Mouse (Mus musculus): ENCODE results near the gene Maf. TPM values are rescaled to one million over a fixed set of nuclear protein-coding genes. Genes with fewer than 3 reads are reported as not detected.

The Maf gene
- polyA plus RNA-seq, 1 experiment from 2014 or later, result 2.2 TPM

DNA sequence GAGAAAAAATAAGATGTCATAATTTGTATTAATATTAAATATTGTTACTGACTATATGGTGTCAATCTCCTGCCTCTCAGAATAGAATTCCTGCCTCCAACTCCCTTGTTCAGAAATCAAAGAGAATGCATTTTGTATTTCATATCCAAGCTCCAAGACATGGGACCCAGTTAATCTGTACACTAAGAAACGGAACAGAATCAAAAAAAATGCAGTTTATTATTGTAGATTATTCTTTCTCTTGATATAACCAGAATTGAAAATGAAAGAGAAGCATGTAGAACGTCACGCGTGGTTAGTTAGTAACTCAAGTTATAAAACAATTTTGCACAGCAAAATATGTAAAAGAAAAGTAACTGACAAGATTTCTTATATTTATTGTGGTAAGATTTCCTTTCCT, 4.5 kb downstream of the Maf start:
- H3K4me3 ChIP-seq (replicated peaks), result no peak overlapping the region
- H3K27ac ChIP-seq, result no peak overlapping the region
- H3K27me3 ChIP-seq, result peaks cover 39% of the 10 kb centered on the region
- no peaks in the 10 kb centered on the region for H3K36me3 ChIP-seq
- WGBS (ENCODE audit: insufficient replicate concordance), result 65% methylated on average over 4 of the region's 4 CpGs
- H3K4me1 ChIP-seq (replicated peaks), result 0 out of 2 replicates have a peak, but pooled peaks cover 2% of the 10 kb centered on the region
- H3K9ac ChIP-seq, result no peak overlapping the region
- H3K9me3 ChIP-seq (replicated peaks), result no peaks in the 10 kb centered on the region
- no peak overlapping the region for H3K4me2 ChIP-seq
- ATAC-seq (ENCODE audit: low read depth) (no peak), DNase-seq (no peak)

DNA sequence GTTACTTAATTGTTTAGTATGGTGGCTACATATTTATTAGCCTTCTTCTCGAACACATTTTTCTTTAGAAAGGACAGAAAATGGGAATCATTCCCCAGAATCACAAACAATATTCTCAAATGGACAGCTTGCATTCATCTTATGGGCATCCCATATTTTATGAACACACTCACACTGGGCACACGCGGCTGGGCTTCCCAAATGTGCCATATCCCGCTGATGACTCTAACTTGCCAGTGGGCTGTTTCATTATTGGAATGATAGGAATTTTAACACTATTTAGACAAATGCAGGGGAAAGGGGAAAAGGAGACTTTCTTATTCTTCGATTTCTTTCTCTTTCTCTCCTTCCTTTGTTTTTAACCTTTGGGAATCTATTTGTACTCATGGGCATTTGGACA, 6.6 kb downstream of the Maf start:
- no peak overlapping the region for H3K4me2 ChIP-seq
- ATAC-seq (ENCODE audit: low read depth), result no peak

GRCm38 (mm10) chr8:115699151-115699550, 8.4 kb downstream of the Maf start:
- DNase-seq, result no peak
- H3K4me1 ChIP-seq (replicated peaks), result no peaks in the 10 kb centered on the region
- no peaks in the 10 kb centered on the region for H3K9me3 ChIP-seq (replicated peaks)
- H3K4me2 ChIP-seq, result no peak overlapping the region
- no peaks in the 10 kb centered on the region for H3K36me3 ChIP-seq
- ATAC-seq (ENCODE audit: low read depth), result no peak
- no peak overlapping the region for H3K27ac ChIP-seq
- no peak overlapping the region for H3K9ac ChIP-seq
- H3K4me3 ChIP-seq (replicated peaks), result no peak overlapping the region
- H3K27me3 ChIP-seq, result no peaks in the 10 kb centered on the region; the same call in 1 of the 2 replicates
- 42% methylated on average over 5 of the region's 5 CpGs for WGBS (ENCODE audit: insufficient replicate concordance)

More for the DNA sequence above, 6.6 kb downstream of the Maf start:
- peaks cover 18% of the 10 kb centered on the region for H3K27me3 ChIP-seq
- no peak for DNase-seq
- H3K4me3 ChIP-seq (replicated peaks), result no peak overlapping the region
- H3K9me3 ChIP-seq (replicated peaks), result no peaks in the 10 kb centered on the region
- H3K27ac ChIP-seq, result no peak overlapping the region
- WGBS (ENCODE audit: insufficient replicate concordance), result 67% methylated on average over 5 of the region's 5 CpGs
- no peaks in the 10 kb centered on the region for H3K4me1 ChIP-seq (replicated peaks)
- no peaks in the 10 kb centered on the region for H3K36me3 ChIP-seq
- no peak overlapping the region for H3K9ac ChIP-seq

- no peak overlapping the region for H3K4me3 ChIP-seq (replicated peaks)
- WGBS (ENCODE audit: insufficient replicate concordance), result 44% methylated on average over 3 of the region's 3 CpGs
- no peaks in the 10 kb centered on the region for H3K36me3 ChIP-seq
- no peak for DNase-seq
- no peaks in the 10 kb centered on the region for H3K9me3 ChIP-seq (replicated peaks)
- no peak overlapping the region for H3K27ac ChIP-seq
- no peaks in the 10 kb centered on the region for H3K27me3 ChIP-seq
- no peak overlapping the region for H3K4me2 ChIP-seq
- no peak for ATAC-seq (ENCODE audit: low read depth)
- H3K9ac ChIP-seq, result no peak overlapping the region
- H3K4me1 ChIP-seq (replicated peaks), result no peaks in the 10 kb centered on the region
Observed at GRCm38 (mm10) chr8:115697410-115697809, 10.2 kb downstream of the Maf start.

- no peak overlapping the region for H3K27ac ChIP-seq
- WGBS (ENCODE audit: insufficient replicate concordance), result 55% methylated on average over 4 of the region's 4 CpGs
- no peaks in the 10 kb centered on the region for H3K36me3 ChIP-seq
- no peaks in the 10 kb centered on the region for H3K4me1 ChIP-seq (replicated peaks)
- no peaks in the 10 kb centered on the region for H3K9me3 ChIP-seq (replicated peaks)
- H3K4me3 ChIP-seq (replicated peaks), result no peak overlapping the region
- H3K4me2 ChIP-seq, result no peak overlapping the region
- DNase-seq (no peak), ATAC-seq (ENCODE audit: low read depth) (no peak)
- no peaks in the 10 kb centered on the region for H3K27me3 ChIP-seq
- no peak overlapping the region for H3K9ac ChIP-seq
Observed at GRCm38 (mm10) chr8:115696661-115697060, 10.9 kb downstream of the Maf start.

GRCm38 (mm10) chr8:115687349-115687748, 20.2 kb downstream of the Maf start:
- no peaks in the 10 kb centered on the region for H3K4me1 ChIP-seq (replicated peaks)
- WGBS (ENCODE audit: insufficient replicate concordance), result 60% methylated on average over 9 of the region's 9 CpGs
- no peaks in the 10 kb centered on the region for H3K36me3 ChIP-seq
- H3K9ac ChIP-seq, result no peak overlapping the region
- H3K27ac ChIP-seq, result no peak overlapping the region
- ATAC-seq (ENCODE audit: low read depth), result no peak
- no peak overlapping the region for H3K4me2 ChIP-seq
- DNase-seq, result no peak
- H3K27me3 ChIP-seq, result no peaks in the 10 kb centered on the region
- no peak overlapping the region for H3K4me3 ChIP-seq (replicated peaks)
- no peaks in the 10 kb centered on the region for H3K9me3 ChIP-seq (replicated peaks)

- H3K4me1 ChIP-seq (replicated peaks), result no peaks in the 10 kb centered on the region
- H3K9me3 ChIP-seq (replicated peaks), result no peaks in the 10 kb centered on the region
- H3K9ac ChIP-seq, result no peak overlapping the region
- no peaks in the 10 kb centered on the region for H3K27me3 ChIP-seq
- no peak overlapping the region for H3K27ac ChIP-seq
- no peak overlapping the region for H3K4me3 ChIP-seq (replicated peaks)
- WGBS (ENCODE audit: insufficient replicate concordance), result 58% methylated on average over 7 of the region's 7 CpGs
- ATAC-seq (ENCODE audit: low read depth), result no peak
- no peak overlapping the region for H3K4me2 ChIP-seq
- DNase-seq, result no peak
- no peaks in the 10 kb centered on the region for H3K36me3 ChIP-seq
Observed at GRCm38 (mm10) chr8:115683309-115683708, 24.3 kb downstream of the Maf start.

- WGBS (ENCODE audit: insufficient replicate concordance), result 55% methylated on average over 7 of the region's 7 CpGs
- H3K4me1 ChIP-seq (replicated peaks), result no peaks in the 10 kb centered on the region
- H3K27me3 ChIP-seq, result no peaks in the 10 kb centered on the region
- H3K9ac ChIP-seq, result no peak overlapping the region
- H3K36me3 ChIP-seq, result no peaks in the 10 kb centered on the region
- H3K4me2 ChIP-seq, result no peak overlapping the region
- H3K27ac ChIP-seq, result no peak overlapping the region
- DNase-seq, result no peak
- no peak for ATAC-seq (ENCODE audit: low read depth)
- no peak overlapping the region for H3K4me3 ChIP-seq (replicated peaks)
- H3K9me3 ChIP-seq (replicated peaks), result no peaks in the 10 kb centered on the region
Observed at GRCm38 (mm10) chr8:115679539-115679938, 28.1 kb downstream of the Maf start.

DNA sequence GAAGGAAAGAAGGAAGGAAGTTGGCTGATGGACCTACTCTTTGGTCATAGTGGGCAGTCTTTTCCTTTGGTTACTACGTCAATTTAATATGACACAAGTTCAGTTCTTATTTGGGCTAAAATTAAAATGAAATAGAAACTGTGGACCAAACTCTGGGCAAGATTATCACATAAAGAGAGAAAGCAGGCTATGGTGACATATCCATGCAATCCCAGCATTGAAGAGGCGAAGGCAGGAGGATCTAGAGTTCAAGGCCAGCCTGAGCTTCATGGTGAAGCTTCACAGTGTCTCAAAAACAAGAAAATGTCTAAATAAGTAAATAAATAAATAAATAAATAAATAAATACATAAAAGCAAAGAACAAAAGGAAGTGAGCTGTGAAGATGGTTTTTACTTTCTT, 42.7 kb downstream of the Maf start:
- Histone ChIP-seq H3K27me3 (no peaks in the 10 kb centered on the region), H3K4me2 (no peak overlapping the region), H3K9ac (no peak overlapping the region), H3K4me1 (replicated peaks) (no peaks in the 10 kb centered on the region), H3K9me3 (replicated peaks) (no peaks in the 10 kb centered on the region), H3K36me3 (no peaks in the 10 kb centered on the region), H3K4me3 (replicated peaks) (no peak overlapping the region), H3K27ac (no peak overlapping the region)
- 55% methylated on average over 2 of the region's 2 CpGs for WGBS (ENCODE audit: insufficient replicate concordance)
- DNase-seq, result no peak
- ATAC-seq (ENCODE audit: low read depth), result no peak

DNA sequence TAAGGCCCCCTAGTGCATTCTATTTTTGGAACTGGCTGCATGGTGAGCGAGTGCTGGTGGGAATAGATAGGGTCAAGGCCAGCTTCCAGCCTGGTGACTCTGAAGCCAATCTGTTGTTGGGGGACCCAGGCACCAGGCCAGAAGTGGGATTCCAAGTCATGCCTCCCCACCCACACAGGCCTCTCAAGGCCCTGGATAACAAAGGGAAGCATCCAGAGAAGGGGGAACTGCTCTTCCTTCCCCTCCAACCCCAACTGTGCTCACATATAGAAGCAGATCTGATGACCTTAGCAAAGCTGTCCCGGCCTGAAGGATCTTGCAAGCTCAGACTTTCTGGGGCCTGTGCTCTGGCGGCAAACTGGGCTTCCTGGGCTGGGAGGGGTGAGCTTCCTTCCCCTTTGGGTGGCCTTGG, 57.5 kb downstream of the Maf start:
- H3K27ac ChIP-seq, result no peak overlapping the region
- H3K9me3 ChIP-seq (replicated peaks), result no peaks in the 10 kb centered on the region
- DNase-seq, result peak; percentile 10
- peak; percentile 72 for ATAC-seq (ENCODE audit: low read depth)
- H3K36me3 ChIP-seq, result no peaks in the 10 kb centered on the region
- no peaks in the 10 kb centered on the region for H3K4me1 ChIP-seq (replicated peaks)
- no peak overlapping the region for H3K9ac ChIP-seq
- H3K4me2 ChIP-seq, result no peak overlapping the region
- no peaks in the 10 kb centered on the region for H3K27me3 ChIP-seq
- 22% methylated on average over 3 of the region's 3 CpGs for WGBS (ENCODE audit: insufficient replicate concordance)
- H3K4me3 ChIP-seq (replicated peaks), result no peak overlapping the region

- ATAC-seq (ENCODE audit: low read depth), result no peak
- Histone ChIP-seq H3K9ac (no peak overlapping the region), H3K36me3 (no peaks in the 10 kb centered on the region), H3K4me1 (replicated peaks) (no peaks in the 10 kb centered on the region), H3K27ac (no peak overlapping the region), H3K27me3 (no peaks in the 10 kb centered on the region), H3K4me3 (replicated peaks) (no peak overlapping the region), H3K9me3 (replicated peaks) (no peaks in the 10 kb centered on the region), H3K4me2 (no peak overlapping the region)
- no peak for DNase-seq
- WGBS (ENCODE audit: insufficient replicate concordance), result 71% methylated on average over 1 of the region's 1 CpGs
Observed at GRCm38 (mm10) chr8:115645139-115645538, 62.5 kb downstream of the Maf start.

DNA sequence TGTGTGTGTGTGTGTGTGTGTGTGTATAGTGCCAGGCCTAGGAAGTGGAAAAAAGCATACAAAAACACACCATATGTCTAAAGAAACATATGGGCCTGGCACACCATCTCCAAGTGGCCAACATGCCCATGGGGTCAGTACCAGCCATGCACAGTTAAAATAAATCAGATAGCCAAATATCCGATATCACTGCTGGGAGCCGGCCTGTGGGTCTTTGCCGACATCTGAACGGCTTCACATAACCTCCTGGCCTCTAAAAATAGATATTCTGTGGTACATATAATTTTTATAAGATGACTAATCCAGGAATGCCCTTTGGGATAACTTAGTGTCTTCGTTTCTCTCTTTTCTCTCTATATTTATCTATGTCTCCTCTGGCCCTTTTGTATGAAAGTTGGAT, 65.7 kb downstream of the Maf start:
- DNase-seq, result no peak
- no peak overlapping the region for H3K27ac ChIP-seq
- no peak overlapping the region for H3K4me2 ChIP-seq
- no peaks in the 10 kb centered on the region for H3K4me1 ChIP-seq (replicated peaks)
- H3K4me3 ChIP-seq (replicated peaks), result no peak overlapping the region
- 62% methylated on average over 5 of the region's 5 CpGs for WGBS (ENCODE audit: insufficient replicate concordance)
- ATAC-seq (ENCODE audit: low read depth), result no peak
- no peak overlapping the region for H3K9ac ChIP-seq
- no peaks in the 10 kb centered on the region for H3K9me3 ChIP-seq (replicated peaks)
- no peaks in the 10 kb centered on the region for H3K27me3 ChIP-seq
- no peaks in the 10 kb centered on the region for H3K36me3 ChIP-seq
